Mouse (Mus musculus) lung, postnatal 0 days (tissue): Measurements from ENCODE around the gene Naa38. TPM values are rescaled to one million over a fixed set of nuclear protein-coding genes. Genes with fewer than 3 reads are reported as not detected.

Experiments
- ATAC-seq: fragments of 200-750 bp; cut with Nextera tagmentation; 2 replicates; pipeline ENCODE4 v1.8.0; 2017; ENCODE audit warnings: moderate library complexity
- DNase-seq: peaks from one replicate; pipeline ENCODE4 v3.0.0-alpha.2; 2016; ENCODE audit warnings: low spot score
- H3K27ac ChIP-seq: fragments of 300-500 bp; sonication (generic); 2 replicates; pipeline ENCODE4 v1.5.1; 2014; ENCODE audit warnings: antibody characterized with exemption, mild to moderate bottlenecking, low read length, mixed read lengths
- H3K27me3 ChIP-seq: fragments of 300-500 bp; sonication (generic); replicated peaks from 2 replicates; pipeline ENCODE4 v1.6.1; 2014; ENCODE audit warnings: low read length, mixed read lengths; ENCODE audit not compliant: insufficient read depth
- H3K36me3 ChIP-seq: fragments of 300-500 bp; sonication (generic); 2 replicates; pipeline ENCODE4 v1.6.1; 2014; ENCODE audit warnings: low read length, mixed read lengths; ENCODE audit not compliant: insufficient read depth
- H3K4me1 ChIP-seq: fragments of 300-500 bp; sonication (generic); 2 replicates; pipeline ENCODE4 v1.6.1; 2014; ENCODE audit warnings: antibody characterized with exemption, low read depth, low read length, mixed read lengths; ENCODE audit not compliant: insufficient read depth
- H3K4me2 ChIP-seq: fragments of 300-500 bp; sonication (generic); replicated peaks from 2 replicates; pipeline ENCODE4 v1.6.1; 2014; ENCODE audit warnings: low read depth, mild to moderate bottlenecking, low read length, moderate library complexity, mixed read lengths
- H3K4me3 ChIP-seq: fragments of 300-500 bp; sonication (generic); 2 replicates; pipeline ENCODE4 v1.5.1; 2014; ENCODE audit warnings: low read depth, low read length
- H3K9ac ChIP-seq: fragments of 300-500 bp; sonication (generic); replicated peaks from 2 replicates; pipeline ENCODE4 v1.6.1; 2014; ENCODE audit warnings: low read depth, mild to moderate bottlenecking
- H3K9me3 ChIP-seq: fragments of 300-500 bp; sonication (generic); 2 replicates; pipeline ENCODE4 v1.6.1; 2016; ENCODE audit warnings: low read length, mixed read lengths
- CTCF ChIP-seq: IDR thresholded peaks from 2 replicates; pipeline ENCODE4 v1.5.1; 2016; ENCODE audit warnings: antibody characterized with exemption, mild to moderate bottlenecking
- EP300 ChIP-seq: IDR thresholded peaks from 2 replicates; pipeline ENCODE4 v1.6.1; 2016; ENCODE audit warnings: antibody characterized with exemption, mild to moderate bottlenecking, control low read depth
- WGBS: fragments of 180-500 bp; shearing (Covaris S2); extraction: QIAGEN DNeasy Blood & Tissue Kit; methylation state at CpG from one replicate; pipeline ENCODE4 v1.1.7; 2014; 5-methylcytosine and 5-hydroxymethylcytosine counted together
- polyA plus RNA-seq: library from polyadenylated mRNA; unstranded; fragments of >200 nt; fragmentation: Nextera tagmentation; extraction: Ambion mirVana; gene quantifications from 2 replicates; pipeline ENCODE4 v1.2.1, GENCODE M21; 2015

Naa38 gene
- polyA plus RNA-seq, 1 experiment from 2014 or later: 142 TPM

- peaks cover 5% of the 10 kb centered on the region for H3K4me1 ChIP-seq
- WGBS: 91% methylated on average over 38 of the region's 38 CpGs
- DNase-seq (no peak), ATAC-seq (no peak)
- no peak for TF ChIP-seq EP300
- no peak for TF ChIP-seq CTCF
- no peak overlapping the region for H3K27ac ChIP-seq
- H3K4me2 ChIP-seq: no peak overlapping the region
- no peak overlapping the region for H3K4me3 ChIP-seq
- H3K36me3 ChIP-seq: peaks cover 53% of the 10 kb centered on the region
- no peaks in the 10 kb centered on the region for H3K27me3 ChIP-seq
- H3K9ac ChIP-seq: no peak overlapping the region
- H3K9me3 ChIP-seq: no peaks in the 10 kb centered on the region
Observed at GRCm38 (mm10) chr11:69403691-69404594, 8.7 kb downstream of the Naa38 start.

- H3K27ac ChIP-seq: no peak overlapping the region
- 87% methylated on average over 23 of the region's 24 CpGs for WGBS
- no peak overlapping the region for H3K9ac ChIP-seq
- H3K9me3 ChIP-seq: no peaks in the 10 kb centered on the region
- ATAC-seq: no peak
- H3K27me3 ChIP-seq: no peaks in the 10 kb centered on the region
- no peak overlapping the region for H3K4me3 ChIP-seq
- no peak for DNase-seq
- H3K4me1 ChIP-seq: peaks cover 5% of the 10 kb centered on the region
- H3K4me2 ChIP-seq: no peak overlapping the region
- peaks cover 49% of the 10 kb centered on the region for H3K36me3 ChIP-seq
- TF ChIP-seq EP300: no peak
Observed at GRCm38 (mm10) chr11:69404595-69405396, 9.5 kb downstream of the Naa38 start.

GRCm38 (mm10) chr11:69405397-69406200 is 10.3 kb downstream of the Naa38 start:
- 89% methylated on average over 24 of the region's 24 CpGs for WGBS
- H3K36me3 ChIP-seq: peaks cover 47% of the 10 kb centered on the region

GRCm38 (mm10) chr11:69406282-69406681 is 11.0 kb downstream of the Naa38 start:
- no peak for ATAC-seq
- no peak for DNase-seq
- Histone ChIP-seq H3K4me2 (no peak overlapping the region), H3K9ac (no peak overlapping the region), H3K9me3 (no peaks in the 10 kb centered on the region), H3K36me3 (peaks cover 47% of the 10 kb centered on the region), H3K27ac (no peak overlapping the region), H3K4me3 (no peak overlapping the region), H3K27me3 (no peaks in the 10 kb centered on the region), H3K4me1 (peaks cover 5% of the 10 kb centered on the region)
- WGBS: 90% methylated on average over 19 of the region's 19 CpGs
- no peak for TF ChIP-seq CTCF
- TF ChIP-seq EP300: no peak

More at GRCm38 (mm10) chr11:69405397-69406200, 10.3 kb downstream of the Naa38 start:
- Histone ChIP-seq H3K9ac (no peak overlapping the region), H3K27me3 (no peaks in the 10 kb centered on the region), H3K9me3 (no peaks in the 10 kb centered on the region), H3K27ac (no peak overlapping the region), H3K4me1 (peaks cover 5% of the 10 kb centered on the region), H3K4me3 (no peak overlapping the region), H3K4me2 (no peak overlapping the region)
- ATAC-seq (no peak), DNase-seq (no peak)
- no peak for TF ChIP-seq CTCF
- no peak for TF ChIP-seq EP300

- Histone ChIP-seq H3K4me1 (peaks cover 9% of the 10 kb centered on the region), H3K27me3 (no peaks in the 10 kb centered on the region), H3K4me2 (no peak overlapping the region), H3K27ac (no peak overlapping the region), H3K36me3 (peaks cover 44% of the 10 kb centered on the region), H3K4me3 (no peak overlapping the region), H3K9ac (no peak overlapping the region), H3K9me3 (no peaks in the 10 kb centered on the region)
- ATAC-seq: no peak
- WGBS: 85% methylated on average over 16 of the region's 16 CpGs
- TF ChIP-seq CTCF: no peak
- TF ChIP-seq EP300: no peak
- no peak for DNase-seq
Observed at GRCm38 (mm10) chr11:69406867-69407723, 11.8 kb downstream of the Naa38 start.
